Mouse (Mus musculus) stomach, embryonic 16.5 days (tissue): ENCODE data around the gene Brsk2. TPM values are rescaled to one million over a fixed set of nuclear protein-coding genes. Genes with fewer than 3 reads are reported as not detected.

Source experiments
- ATAC-seq: fragments of 200-750 bp; cut with Nextera tagmentation; 2 replicates; pipeline ENCODE4 v1.8.0; 2017; ENCODE audit warnings: moderate number of reproducible peaks, moderate TSS enrichment; ENCODE audit not compliant: insufficient read depth, low FRiP score
- H3K27ac ChIP-seq: fragments of 300-500 bp; sonication (generic); 2 replicates; pipeline ENCODE4 v1.5.1; 2014; ENCODE audit warnings: low read length
- H3K27me3 ChIP-seq: fragments of 300-500 bp; sonication (generic); 2 replicates; pipeline ENCODE4 v1.6.1; 2014; ENCODE audit warnings: low read length, control low read depth, mixed read lengths; ENCODE audit not compliant: control insufficient read depth, insufficient read depth
- H3K36me3 ChIP-seq: fragments of 300-500 bp; sonication (generic); 2 replicates; pipeline ENCODE4 v1.6.1; 2014; ENCODE audit warnings: low read length; ENCODE audit not compliant: control insufficient read depth, insufficient read depth
- H3K4me1 ChIP-seq: fragments of 300-500 bp; sonication (generic); 2 replicates; pipeline ENCODE4 v1.6.1; 2014; ENCODE audit warnings: low read length, control low read depth, mixed read lengths; ENCODE audit not compliant: control insufficient read depth, insufficient read depth
- H3K4me2 ChIP-seq: fragments of 300-500 bp; sonication (generic); 2 replicates; pipeline ENCODE4 v1.6.1; 2014; ENCODE audit warnings: low read depth, low read length, mixed read lengths
- H3K4me3 ChIP-seq: fragments of 300-500 bp; sonication (generic); replicated peaks from 2 replicates; pipeline ENCODE4 v1.5.1; 2014; ENCODE audit warnings: mild to moderate bottlenecking, low read length
- H3K9ac ChIP-seq: fragments of 300-500 bp; sonication (generic); 2 replicates; pipeline ENCODE4 v1.6.1; 2014; ENCODE audit warnings: low read length
- H3K9me3 ChIP-seq: fragments of 300-500 bp; sonication (generic); replicated peaks from 2 replicates; pipeline ENCODE4 v1.6.1; 2016; ENCODE audit warnings: low read length, control low read depth; ENCODE audit not compliant: control insufficient read depth
- WGBS: fragments of 180-500 bp; shearing (Covaris S2); extraction: QIAGEN DNeasy Blood & Tissue Kit; methylation state at CpG from one replicate; pipeline ENCODE4 v1.1.7; 2014; 5-methylcytosine and 5-hydroxymethylcytosine counted together
- microRNA-seq: library from miRNA; unstranded; fragments of <30 nt; microRNA quantifications from one replicate; pipeline ENCODE4, GENCODE M21; 2016
- polyA plus RNA-seq: library from polyadenylated mRNA; unstranded; fragments of >200 nt; fragmentation: Nextera tagmentation; extraction: Ambion mirVana; gene quantifications from 2 replicates; pipeline ENCODE4 v1.2.1, GENCODE M21; 2015

Gene Brsk2
- polyA plus RNA-seq, 1 experiment from 2014 or later: 1.4 TPM

DNA sequence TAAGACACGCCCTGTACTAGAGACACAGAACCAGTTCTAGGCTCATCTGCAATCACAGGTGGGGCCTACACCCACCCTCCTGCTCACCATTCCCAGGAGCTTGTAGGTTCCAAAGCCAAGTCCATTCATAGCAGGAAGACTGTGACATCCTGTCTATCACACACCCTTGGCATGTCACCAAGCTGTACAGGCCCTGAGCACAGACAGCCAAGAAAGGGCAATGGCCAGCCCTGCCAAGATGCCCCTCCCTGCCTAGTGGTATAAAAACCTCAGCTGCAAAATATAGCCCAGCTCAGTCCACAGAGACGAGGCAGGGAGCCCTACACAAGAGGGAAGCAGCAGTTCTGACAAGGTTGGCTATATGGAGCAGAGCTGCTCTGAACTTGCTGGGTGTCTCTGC, 84.6 kb downstream of the Brsk2 start:
- H3K36me3 ChIP-seq: no peaks in the 10 kb centered on the region
- no peak overlapping the region for H3K9ac ChIP-seq
- ATAC-seq: peak; percentile 26; the same call in 1 of the 2 replicates
- H3K9me3 ChIP-seq: no peaks in the 10 kb centered on the region
- peaks cover 7% of the 10 kb centered on the region; the same call in 1 of the 2 replicates for H3K4me1 ChIP-seq
- H3K27ac ChIP-seq: 0 out of 2 replicates have a peak overlapping the region, but pooled peaks have one; percentile 32
- no peak overlapping the region for H3K4me3 ChIP-seq
- H3K27me3 ChIP-seq: no peaks in the 10 kb centered on the region
- no peak overlapping the region for H3K4me2 ChIP-seq
- 75% methylated on average over 2 of the region's 2 CpGs for WGBS

DNA sequence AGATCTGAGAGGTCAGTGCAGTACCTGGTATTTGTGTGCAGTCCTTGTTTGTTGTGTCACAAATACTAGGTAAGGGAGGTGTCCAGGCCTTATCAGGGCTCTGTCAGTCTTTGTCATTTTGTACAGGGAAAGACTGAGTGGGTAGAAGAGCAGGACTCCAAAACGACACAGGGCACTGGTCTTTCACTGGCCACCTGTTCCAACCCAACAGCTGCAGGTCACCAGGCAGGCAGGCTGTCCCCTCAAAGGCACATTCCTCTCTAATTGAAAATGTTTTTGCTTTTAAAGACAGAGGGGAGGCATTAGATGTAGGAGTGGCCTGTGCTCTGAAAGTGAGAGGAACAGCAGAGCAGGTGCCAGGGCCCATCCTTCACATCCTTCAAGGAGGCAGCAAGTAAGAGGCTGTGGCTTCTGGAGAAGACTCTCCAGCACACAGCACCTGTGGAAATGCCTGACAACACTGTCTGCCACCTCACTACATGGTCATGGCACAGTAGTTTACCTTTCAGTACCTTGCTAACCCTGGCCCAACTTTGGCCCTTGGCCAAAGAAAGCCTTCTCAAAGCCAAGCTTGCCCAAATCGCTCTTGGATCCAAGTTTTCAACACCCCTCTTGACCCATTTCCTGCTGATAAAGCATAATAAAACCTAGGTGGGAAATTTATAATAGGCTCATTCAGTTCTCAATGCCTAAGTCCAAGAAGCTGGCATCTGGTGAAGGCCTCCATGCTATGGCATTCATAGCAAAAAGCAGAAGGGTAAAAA, 85.7 kb downstream of the Brsk2 start:
- peaks cover 7% of the 10 kb centered on the region; the same call in 1 of the 2 replicates for H3K4me1 ChIP-seq
- no peak overlapping the region for H3K27ac ChIP-seq
- no peak for ATAC-seq
- no peaks in the 10 kb centered on the region for H3K36me3 ChIP-seq
- H3K27me3 ChIP-seq: no peaks in the 10 kb centered on the region
- H3K4me3 ChIP-seq: no peak overlapping the region
- H3K9me3 ChIP-seq: no peaks in the 10 kb centered on the region
- no peak overlapping the region for H3K4me2 ChIP-seq
- WGBS: 62% methylated on average over 2 of the region's 2 CpGs
- no peak overlapping the region for H3K9ac ChIP-seq

DNA sequence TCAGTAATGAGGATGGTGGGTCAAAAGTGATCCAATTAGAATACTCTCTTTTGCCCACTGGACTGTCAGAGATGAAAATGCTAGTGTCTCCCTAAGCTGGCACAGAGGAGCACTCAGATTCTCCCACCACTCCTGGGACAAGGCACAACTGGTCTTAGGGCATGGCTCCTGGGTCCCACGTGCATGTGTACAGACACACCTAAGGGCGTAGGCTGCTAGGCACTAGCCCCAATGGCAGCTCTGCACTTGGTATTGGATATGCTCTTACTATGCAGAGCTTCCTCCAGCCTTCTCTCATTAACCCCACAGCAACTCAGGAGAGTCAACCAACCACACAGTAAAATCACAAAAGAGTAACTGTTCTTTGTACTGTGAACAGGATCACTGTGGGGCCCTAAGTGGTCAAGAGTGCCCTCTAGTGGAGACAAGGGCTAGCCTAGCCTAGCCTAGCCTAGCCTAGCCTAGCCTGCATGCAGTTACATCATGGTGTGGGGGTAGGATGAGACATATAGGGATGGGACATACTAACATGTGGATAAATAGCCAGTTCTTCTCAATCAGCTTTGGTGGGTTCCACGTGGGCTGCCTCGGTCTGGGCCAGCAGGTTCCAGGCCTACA, 88.1 kb downstream of the Brsk2 start:
- 64% methylated on average over 4 of the region's 4 CpGs for WGBS
- H3K27ac ChIP-seq: no peak overlapping the region
- H3K4me3 ChIP-seq: no peak overlapping the region

DNA sequence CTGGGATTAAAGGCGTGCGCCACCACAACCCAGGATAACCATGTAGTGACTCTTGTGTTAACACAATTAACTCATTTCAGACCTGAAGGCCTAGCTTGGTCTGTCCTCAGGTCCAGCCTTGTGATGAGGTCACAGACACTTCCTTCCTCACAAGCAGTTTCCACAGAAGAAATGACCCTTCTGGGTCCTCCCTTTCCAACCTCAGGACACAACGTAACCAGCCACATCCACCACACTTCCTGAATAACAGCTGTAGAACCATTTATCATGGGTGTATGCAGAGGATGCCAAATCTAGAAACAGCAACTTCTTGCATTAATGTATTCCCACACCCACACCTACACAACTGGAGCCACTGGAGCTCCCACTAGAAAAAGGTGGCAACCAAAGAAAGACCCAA, 91.2 kb downstream of the Brsk2 start:
- Histone ChIP-seq H3K9ac (no peak overlapping the region), H3K4me2 (no peak overlapping the region), H3K9me3 (no peaks in the 10 kb centered on the region), H3K4me3 (no peak overlapping the region), H3K27ac (no peak overlapping the region; the same call in 1 of the 2 replicates), H3K27me3 (no peaks in the 10 kb centered on the region), H3K4me1 (no peaks in the 10 kb centered on the region), H3K36me3 (no peaks in the 10 kb centered on the region)
- 83% methylated on average over 3 of the region's 3 CpGs for WGBS
- ATAC-seq: no peak

More for the DNA sequence above, 88.1 kb downstream of the Brsk2 start:
- Histone ChIP-seq H3K36me3 (no peaks in the 10 kb centered on the region), H3K4me2 (no peak overlapping the region), H3K27me3 (no peaks in the 10 kb centered on the region), H3K4me1 (peaks cover 7% of the 10 kb centered on the region; the same call in 1 of the 2 replicates), H3K9me3 (no peaks in the 10 kb centered on the region), H3K9ac (no peak overlapping the region)
- ATAC-seq: peak; percentile 60; the same call in 1 of the 2 replicates

DNA sequence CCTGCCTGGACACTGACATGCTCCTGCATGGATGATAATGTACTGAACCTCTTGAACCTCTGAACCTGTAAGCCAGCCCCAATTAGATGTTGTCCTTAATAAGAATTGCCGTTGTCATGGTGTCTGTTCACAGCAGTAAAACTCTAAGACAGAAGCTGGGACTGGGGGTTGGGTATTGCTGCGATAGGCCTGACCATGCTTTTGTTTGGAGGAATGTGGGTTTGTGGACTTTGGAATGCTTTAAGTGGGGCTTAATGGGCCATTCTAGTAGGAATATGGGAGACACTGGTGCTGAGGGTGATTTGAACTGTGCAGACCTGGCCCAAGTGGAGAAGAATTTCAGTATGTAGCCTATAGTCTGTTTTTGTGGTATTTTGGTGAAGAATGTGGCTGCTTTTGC, 95.8 kb downstream of the Brsk2 start:
- no peaks in the 10 kb centered on the region for H3K4me1 ChIP-seq
- no peaks in the 10 kb centered on the region for H3K27me3 ChIP-seq
- H3K4me2 ChIP-seq: no peak overlapping the region
- H3K9ac ChIP-seq: no peak overlapping the region
- 55% methylated on average over 2 of the region's 2 CpGs for WGBS
- H3K4me3 ChIP-seq: no peak overlapping the region
- H3K9me3 ChIP-seq: no peaks in the 10 kb centered on the region
- no peaks in the 10 kb centered on the region for H3K36me3 ChIP-seq
- ATAC-seq: no peak
- H3K27ac ChIP-seq: no peak overlapping the region

DNA sequence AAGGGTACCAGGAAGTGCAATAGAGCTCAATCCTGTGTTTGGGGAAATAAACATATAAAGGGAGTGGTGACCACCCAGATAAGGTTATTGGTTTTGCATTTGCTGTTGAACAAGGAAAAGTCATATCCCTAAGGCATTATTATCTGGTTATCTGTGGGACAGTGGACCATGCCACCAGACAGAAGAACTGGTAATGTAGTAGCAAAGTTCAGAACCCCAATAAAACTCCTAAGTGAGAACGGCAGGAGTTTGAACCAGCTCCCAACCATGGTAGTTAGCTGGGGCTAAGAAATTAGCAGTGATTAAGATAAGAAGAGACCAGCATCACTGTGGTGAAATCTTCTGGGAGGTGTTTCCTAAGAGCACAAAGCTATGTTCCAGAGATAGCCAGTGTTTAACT, 96.4 kb downstream of the Brsk2 start:
- 0 out of 2 replicates have a peak, but pooled peaks have one; percentile 29 for ATAC-seq
- Histone ChIP-seq H3K9me3 (no peaks in the 10 kb centered on the region), H3K4me1 (no peaks in the 10 kb centered on the region), H3K4me3 (no peak overlapping the region), H3K27me3 (no peaks in the 10 kb centered on the region), H3K9ac (no peak overlapping the region), H3K4me2 (no peak overlapping the region), H3K27ac (peak overlapping the region; percentile 42; the same call in 1 of the 2 replicates), H3K36me3 (no peaks in the 10 kb centered on the region)
- 62% methylated on average over 1 of the region's 1 CpGs for WGBS

DNA sequence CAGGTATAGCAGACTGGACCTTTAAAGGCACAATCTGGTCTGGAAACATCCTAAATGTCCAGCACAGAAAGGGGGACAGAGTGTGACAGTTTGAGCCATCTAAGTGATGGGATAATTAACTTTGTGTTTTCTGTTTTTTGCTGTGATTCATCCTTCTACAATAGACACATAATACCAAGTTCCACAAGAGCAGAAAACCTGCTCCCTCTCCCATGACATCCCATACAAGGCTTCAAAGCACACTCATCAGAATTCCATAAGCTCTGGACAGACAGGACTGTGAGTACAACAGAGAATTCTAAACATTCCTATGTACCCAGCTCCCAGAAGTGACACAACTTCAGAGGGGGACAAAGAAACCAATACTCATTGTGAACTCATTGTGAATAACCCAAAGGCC, 101.0 kb downstream of the Brsk2 start:
- Histone ChIP-seq H3K4me2 (no peak overlapping the region), H3K36me3 (no peaks in the 10 kb centered on the region), H3K4me3 (no peak overlapping the region), H3K27me3 (no peaks in the 10 kb centered on the region), H3K9me3 (no peaks in the 10 kb centered on the region), H3K9ac (no peak overlapping the region), H3K4me1 (no peaks in the 10 kb centered on the region), H3K27ac (no peak overlapping the region)
- no peak for ATAC-seq

Small RNAs within 50 kb of the gene (microRNA-seq; reads per million reads assigned to microRNA genes)
- gene Mir3104: not detected

Other genes with a start within 250 kb of the Brsk2 start
- gene Muc5ac, start 160.8 kb upstream of the Brsk2 start, polyA plus RNA-seq: 2.4 and 3.1 TPM in 2 replicates
- 1.2 and 2.0 TPM in 2 replicates for gene Muc5b, start 110.7 kb upstream of the Brsk2 start, polyA plus RNA-seq
- 52.0 and 62.6 TPM in 2 replicates for gene Tollip, start 31.2 kb upstream of the Brsk2 start, polyA plus RNA-seq
- 73.9 and 75.9 TPM in 2 replicates for gene Mob2, start 111.3 kb downstream of the Brsk2 start, polyA plus RNA-seq
- 6.4 TPM in 2 replicates for gene Dusp8, start 146.1 kb downstream of the Brsk2 start, polyA plus RNA-seq
- gene Gm45618, start 171.0 kb downstream of the Brsk2 start, polyA plus RNA-seq: not detected in 2 replicates
- gene Gm39115, start 186.3 kb downstream of the Brsk2 start, polyA plus RNA-seq: not detected in 2 replicates
- gene Gm45337, start 194.9 kb downstream of the Brsk2 start, polyA plus RNA-seq: not detected in 2 replicates
- gene Gm29735, start 207.4 kb downstream of the Brsk2 start, polyA plus RNA-seq: not detected in 2 replicates
- gene Gm4553, start 216.0 kb downstream of the Brsk2 start, polyA plus RNA-seq: not detected in 2 replicates
- gene Krtap5-2, start 226.3 kb downstream of the Brsk2 start, polyA plus RNA-seq: not detected in 2 replicates
- not detected in 2 replicates for gene Gm10153, start 240.6 kb downstream of the Brsk2 start, polyA plus RNA-seq